Mouse (Mus musculus) adipocyte (in vitro differentiated cells): ENCODE data around the gene 2310007B03Rik.
A peak's percentile ranks its signal among the peaks of the same experiment; 100 is the strongest.

Source experiments
- DNase-seq: peaks from one replicate; pipeline ENCODE4 v3.0.0-alpha.2; 2016; ENCODE audit warnings: low spot score

2310007B03Rik gene

DNA sequence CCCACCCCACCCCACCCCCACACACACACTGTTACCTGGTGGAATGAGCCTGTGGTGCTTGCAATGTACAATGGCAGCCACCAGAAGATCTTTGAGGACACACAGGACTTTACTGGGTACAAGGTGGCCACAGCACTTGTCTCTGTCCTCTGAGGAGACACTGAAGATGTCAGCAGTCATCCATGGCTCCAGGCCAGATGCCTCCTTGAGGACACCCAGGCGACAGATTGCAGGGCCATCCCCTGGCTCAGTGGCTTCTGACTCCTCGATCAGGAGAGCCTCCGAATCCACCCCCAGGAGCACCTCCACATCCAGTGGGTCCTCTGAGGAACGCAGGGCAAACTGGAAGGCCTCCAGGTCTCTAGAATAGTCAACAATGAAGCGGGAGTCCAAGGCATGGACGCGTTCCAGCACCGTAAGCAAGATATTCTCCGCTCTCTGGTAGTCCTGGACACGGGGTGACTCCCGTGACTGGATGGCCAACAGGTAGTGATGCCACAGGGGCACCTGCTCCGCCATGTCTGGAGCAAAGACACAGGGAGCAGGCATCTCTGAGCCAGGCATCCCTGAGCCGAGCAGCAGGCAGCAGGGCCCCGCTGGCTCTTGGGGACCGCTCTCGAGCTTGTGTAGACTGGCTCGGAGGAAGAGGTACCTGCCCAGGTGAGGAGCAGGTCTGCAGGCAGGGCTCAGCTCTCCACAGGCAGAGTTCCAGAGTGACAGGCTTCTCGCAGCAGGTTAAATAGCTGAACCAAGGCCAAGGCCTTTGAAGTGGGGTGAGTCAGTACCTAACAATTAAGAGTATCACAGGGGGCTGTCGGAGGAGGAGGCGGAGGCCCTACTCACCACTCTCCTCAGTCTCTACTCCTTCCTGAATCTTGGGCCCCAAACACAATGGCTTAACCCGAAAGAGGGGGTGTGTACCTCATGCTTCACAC lies 915 bp downstream of the 2310007B03Rik start:
- DNase-seq = no peak

DNA sequence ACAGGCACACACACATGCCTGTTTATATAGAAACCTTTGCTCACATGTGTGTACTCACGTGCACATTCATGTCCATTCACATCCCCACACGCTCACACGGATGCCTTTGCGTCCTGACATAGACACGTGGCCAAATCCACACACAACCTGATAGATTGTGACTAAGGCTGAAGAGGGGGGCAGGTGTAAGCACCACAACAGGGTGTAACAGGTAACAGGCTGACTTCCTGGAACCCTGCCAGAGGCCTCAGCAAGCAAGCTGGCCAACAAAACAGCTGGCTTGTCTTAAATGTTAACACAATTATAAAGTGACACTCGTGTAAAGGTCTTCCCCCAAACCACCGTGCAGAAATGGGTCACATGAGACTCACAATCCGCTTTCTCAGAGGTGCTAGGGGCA lies 1.8 kb downstream of the 2310007B03Rik start:
- DNase-seq = no peak

DNA sequence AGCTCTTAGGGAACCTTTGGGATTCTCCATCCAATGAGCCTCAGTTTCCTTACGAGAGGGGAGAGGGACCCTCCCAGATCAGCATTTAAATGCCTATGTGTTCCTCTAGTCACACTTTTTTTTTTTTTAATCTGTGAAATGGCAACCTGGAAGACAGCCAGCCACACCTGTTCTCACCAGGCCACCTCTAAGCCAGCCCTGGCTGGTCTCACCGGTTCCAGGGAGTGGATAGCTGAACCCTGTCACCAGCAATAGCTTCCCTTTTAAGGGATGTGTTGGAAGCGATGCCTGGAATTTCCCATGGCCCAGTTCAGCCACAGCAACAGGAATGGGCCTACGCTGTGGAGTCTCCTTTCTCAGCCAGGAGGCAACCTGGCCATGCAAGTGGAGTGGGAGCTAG lies 3.2 kb downstream of the 2310007B03Rik start:
- DNase-seq = no peak

DNA sequence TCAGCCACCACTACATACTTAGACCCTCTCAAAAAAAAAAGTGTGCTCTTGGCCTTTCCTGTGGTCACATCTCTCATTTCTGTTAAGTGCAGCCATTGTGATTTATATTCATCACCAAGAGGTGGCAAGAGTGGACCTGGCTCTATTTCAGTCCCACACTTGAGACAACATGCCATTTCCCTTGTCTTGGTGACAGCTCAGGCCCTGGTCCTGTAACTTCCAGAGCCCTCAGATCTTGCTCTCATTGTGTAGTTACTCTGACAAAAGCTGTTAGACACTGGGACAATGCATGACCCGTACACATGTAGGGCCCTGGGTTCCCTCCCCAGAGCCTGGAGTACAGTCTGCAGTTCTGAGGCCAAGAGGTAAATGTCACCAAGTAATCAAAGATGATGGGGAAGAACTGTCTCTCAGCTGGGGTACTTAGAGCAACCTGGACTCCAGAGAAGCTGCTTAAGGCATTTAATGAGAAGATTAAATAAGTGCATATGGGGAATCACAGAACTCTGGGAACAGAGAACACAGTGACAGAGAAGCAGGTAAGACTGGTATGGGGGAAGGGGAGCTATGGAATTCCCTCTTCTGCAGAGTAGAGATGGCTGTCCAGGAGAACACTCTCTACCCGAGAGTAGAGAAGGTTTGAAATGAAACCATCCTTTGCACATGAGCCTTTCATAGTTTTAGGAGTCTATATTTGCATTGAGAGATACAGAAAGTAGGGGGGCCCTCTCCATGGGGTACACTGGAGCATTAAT lies 9.7 kb downstream of the 2310007B03Rik start:
- no peak for DNase-seq

DNA sequence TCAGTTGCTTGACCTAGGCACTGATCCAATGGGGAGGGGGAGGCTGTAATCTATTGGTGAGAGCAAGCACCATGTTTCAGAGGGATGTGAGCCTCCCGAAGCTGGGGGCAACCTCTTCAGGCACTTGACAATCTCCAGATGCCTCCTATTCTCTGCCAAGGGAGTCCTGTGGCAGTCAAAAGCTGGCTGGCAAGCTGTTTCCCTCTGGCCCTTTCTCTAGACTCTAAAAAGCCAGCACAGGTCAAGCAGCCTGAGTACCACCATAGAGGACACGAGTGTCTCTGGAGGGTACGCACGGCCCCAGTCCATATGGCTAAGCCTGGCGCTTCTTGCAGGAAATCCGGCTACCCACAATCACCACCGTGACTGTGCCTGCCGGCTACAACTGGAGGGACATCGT lies 16.6 kb downstream of the 2310007B03Rik start:
- no peak for DNase-seq

DNA sequence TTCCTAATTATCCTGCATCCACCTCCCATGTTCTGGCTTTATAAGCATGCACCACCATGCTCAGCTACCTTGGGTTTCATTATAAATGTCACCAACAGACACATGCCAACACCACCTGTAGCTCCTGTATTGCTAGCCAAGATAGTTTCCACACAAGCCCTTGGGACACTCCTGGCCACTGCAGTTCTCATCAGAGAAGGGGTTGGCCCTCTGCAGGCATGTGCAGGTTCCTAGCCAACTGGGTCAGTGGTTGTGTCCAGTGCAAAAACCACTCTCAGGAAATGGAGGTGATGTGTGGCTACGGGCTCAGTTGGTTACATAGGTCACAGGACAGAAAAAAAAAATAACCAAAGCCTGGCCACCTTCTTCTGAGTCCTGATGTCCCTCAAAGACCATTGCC lies 17.9 kb downstream of the 2310007B03Rik start:
- peak; percentile 52 for DNase-seq

DNA sequence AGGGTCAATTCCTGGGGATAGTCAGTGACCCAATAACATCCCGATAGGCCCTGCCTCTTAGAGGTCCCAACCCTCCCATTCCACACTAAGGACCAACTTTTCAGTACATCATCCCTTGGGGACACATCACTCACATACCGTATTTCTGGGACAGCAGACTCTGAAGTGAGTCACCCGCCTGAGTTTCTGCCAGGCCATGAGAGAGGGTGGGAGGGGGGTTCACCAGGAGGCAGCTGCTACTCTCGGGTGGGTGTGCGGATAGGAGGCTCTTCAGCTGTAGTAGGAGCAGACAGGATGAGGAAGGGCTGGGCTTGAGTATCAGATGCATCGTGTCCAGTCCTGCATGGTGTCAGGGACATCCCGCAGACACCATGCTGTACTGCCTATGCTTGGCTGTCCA lies 21.0 kb downstream of the 2310007B03Rik start:
- no peak for DNase-seq

DNA sequence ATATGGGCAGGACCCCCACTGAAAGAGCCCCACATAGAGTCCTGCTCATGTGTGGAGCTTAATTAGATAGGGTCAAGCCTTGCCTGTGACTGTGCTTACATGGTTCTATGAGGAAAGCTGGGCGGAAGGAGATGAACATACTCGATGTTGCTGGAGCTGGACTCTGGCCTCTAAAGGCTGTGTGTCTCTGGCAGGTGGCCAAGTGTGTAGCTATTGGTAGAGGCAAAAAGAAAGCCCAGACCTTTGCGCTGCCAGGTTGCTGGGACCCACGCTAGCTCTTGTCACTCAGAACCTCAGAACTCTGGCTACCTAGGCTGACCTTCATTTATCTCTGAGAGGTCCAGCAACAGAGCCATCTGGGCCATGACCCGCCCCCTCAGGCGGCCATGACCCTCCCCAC lies 22.2 kb downstream of the 2310007B03Rik start:
- no peak for DNase-seq

DNA sequence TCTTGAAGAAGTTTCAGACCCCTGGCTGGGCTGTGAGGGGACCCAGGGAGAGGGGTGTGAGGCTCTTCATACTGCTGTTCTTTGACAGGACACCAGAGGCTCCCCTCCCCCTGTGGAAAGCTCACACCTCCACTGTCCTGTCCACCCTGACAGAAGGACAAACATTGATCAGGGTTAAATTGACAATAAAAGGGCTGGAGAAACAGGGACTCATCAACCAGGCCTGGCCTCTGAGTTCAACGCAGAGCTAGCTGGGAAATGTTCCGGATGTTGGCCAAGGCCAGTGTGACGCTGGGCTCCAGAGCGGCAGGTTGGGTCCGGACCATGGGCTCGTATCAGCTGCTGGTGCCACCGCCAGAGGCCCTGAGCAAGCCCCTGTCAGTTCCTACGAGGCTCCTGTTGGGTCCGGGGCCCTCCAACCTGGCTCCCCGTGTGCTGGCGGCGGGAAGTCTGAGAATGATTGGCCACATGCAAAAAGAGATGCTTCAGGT lies 25.7 kb downstream of the 2310007B03Rik start, which contains the start of gene Agxt:
Gene Agxt, plus strand, starts transcription at position 205 of the 491 bp plus-strand sequence.
- no peak for DNase-seq

DNA sequence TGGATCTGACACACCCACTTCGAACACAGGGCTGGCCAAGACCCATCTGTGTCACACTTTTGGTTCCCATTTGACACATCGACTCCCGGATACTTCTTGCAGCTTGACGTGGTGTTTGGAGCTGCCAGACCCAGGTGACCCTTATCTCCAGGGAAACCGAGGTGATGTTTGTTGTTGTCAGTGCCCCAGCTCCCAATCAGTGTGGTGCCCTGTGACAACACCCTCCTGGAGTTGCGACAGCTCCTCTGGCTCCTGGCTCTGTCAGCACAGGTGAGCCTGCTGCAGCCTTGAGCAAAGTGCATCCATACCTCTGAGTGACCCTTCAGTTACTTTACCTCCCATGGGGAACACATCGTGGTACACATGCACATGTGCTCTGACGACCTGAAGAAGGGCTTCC lies 28.1 kb downstream of the 2310007B03Rik start:
- DNase-seq = no peak

DNA sequence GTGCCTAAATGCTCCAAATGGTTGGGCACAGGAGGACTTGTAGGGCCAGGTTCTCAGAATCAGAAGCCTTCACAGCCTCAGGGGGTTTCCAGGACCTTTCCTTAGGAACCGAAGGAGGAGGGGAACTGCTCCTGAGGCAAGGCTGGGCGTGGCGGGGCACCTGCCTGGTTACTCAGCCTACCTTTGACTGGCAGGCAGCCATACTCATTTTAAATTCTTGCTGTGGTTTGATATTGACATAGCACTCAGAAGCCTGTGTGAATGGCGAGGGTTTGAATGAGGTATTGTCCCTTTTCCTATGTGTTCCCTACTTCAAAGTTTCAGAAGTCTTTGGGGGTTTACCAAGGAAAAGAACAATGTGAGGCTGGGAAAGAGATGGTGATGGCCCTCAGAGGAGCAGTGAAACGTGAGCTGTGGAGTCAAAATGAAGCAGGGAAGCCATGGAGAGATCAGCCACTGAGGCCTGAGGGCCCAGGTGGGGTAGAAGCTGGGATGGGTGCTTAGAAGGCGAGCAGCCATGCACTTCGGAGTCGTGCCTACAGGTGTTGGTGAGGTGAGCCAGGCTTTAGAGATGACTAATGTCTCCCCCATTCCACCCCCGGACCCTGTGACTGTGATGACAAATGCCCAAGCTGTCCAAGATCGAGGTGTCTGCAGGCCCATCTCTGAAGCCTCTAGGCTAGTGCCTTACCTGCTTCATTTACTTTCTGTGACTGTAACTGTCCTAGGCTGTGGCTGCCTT lies 30.3 kb downstream of the 2310007B03Rik start:
- no peak for DNase-seq

DNA sequence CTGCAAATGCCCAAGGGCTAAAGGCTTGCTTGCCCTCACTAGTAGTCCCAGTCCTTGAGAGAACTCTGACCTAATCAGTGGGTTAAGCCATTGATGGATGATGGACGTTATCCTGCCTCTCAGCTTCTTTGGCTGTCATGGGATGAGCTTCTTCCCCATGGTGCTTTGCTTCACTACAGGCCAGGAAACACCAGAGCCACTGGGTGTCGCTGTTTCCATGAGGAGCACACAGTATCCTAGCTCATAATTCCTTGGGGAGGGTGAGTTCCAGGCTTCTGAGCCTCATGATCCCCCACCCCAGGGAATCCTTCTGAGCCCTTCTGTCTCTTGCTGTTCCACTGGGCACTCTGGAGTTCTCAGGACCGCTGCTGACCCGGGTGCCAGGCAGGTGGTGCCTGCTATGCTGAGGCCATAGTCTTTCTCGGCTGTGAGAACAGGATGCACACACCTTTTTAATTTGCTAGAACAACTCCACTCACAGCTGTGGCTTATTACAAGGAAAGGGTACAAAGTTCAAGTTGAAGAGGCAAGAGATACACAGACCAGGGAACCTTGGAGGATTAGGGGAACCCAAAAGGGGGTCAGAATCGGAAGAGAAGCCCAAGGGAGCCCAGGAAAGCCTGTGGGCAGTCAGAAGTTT lies 31.9 kb downstream of the 2310007B03Rik start:
- peak; percentile 65 for DNase-seq

DNA sequence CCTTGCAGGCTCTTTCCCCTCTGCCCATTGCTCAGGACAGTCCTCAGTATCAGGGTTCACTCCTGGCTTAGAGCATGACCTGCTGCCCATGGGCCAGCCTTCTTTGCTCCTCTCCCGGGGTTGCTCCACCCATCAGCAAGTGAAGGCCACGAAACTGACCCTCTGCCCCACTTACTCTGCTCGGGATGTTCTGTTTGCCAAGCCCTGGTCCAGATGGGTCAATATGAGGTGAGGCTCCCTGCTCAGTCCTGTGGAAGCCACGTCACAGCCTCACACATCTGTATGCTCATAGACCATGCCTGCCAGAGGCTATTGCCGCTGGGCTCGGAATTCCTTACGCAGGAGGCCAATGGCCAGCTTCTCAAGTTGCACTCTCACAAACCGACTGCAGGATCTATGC lies 32.5 kb downstream of the 2310007B03Rik start:
- DNase-seq = no peak

DNA sequence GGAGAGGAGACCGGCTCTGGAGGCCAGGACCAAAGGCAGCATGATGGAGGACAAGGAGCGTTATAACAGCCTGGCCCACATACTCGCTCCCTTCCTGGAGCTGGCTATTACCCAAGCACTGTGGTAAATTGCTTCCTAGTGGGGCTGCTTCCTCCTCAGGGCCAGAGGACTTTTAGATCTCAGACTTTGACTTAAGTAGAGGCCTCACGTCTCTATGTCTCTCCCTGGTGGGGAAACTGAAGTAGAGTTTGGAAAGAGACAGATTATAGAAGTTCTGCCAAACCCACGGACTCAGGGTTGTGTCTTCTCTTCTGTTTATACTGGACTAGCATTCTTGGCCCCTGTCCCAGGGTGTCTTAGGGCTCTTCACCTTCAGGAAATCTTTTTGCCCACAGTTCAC lies 35.5 kb downstream of the 2310007B03Rik start:
- DNase-seq = peak; percentile 59

DNA sequence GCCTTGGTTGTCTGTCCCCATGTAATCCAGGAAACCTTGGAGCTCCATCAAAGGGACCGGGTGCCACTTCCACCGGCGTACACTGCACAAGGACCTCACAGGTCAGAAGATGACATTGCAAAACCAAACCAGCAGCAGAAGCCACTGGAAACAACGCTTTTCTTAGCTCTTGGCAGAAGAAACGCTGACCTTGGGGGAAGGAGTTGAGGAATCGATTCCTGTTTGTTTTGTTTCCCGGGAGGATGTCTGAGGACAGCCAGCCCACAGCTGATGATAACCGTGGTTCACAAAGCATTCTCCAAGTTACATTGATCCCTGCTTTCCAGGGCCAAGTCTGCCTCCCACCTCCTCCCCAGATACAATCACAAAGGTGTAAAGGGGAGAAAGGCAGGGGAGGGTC lies 36.7 kb downstream of the 2310007B03Rik start:
- DNase-seq = peak; percentile 19

DNA sequence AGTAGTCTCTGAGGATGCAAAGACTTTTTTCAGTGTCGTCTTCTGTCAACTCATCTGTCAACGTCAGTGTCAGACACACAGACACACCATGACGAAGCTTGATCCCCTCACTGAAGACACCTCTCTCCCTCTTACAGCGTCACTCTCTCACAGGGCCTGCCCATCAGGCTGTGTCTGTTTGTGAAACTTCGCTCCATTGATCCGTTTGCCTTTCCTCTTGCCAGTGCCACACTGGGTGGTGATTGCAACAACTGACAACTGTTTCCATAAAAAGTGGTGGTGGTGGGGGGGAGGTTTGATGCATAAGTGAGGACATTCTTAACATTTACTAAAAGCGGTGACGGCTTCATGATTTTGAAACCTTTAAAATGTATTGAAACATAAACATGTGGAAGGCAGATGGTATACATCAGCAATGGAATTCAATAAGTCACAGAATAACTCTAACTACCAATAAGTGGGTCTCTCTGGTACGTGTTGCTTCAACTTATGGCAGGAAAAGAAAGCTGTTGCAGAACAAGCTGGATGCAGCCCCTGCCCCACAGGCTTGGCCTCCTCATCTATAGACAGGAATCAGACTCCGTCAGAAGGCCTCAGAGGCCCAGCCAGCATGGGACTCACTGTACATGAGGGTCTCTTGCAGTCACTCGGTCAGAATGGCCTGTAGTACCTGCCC lies 37.4 kb downstream of the 2310007B03Rik start:
- DNase-seq = no peak

DNA sequence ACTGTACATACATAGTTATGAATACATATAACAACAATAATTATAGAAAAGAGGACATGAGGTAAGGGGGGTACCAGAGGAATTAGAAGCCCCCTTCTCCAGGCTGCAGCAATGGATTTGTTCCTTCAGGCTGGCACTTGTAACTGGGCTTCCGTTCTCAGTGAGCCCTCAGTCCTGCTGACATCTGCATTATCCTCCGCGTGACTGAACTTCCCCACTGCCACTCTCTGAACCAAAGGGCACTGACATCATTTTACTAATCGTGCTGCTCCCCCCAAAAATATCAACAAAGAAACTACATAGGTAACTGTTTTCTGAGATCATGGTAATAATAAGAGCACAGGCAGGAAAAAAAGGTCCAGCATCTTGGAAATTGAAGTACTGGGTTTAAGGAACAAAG lies 41.9 kb downstream of the 2310007B03Rik start:
- no peak for DNase-seq

DNA sequence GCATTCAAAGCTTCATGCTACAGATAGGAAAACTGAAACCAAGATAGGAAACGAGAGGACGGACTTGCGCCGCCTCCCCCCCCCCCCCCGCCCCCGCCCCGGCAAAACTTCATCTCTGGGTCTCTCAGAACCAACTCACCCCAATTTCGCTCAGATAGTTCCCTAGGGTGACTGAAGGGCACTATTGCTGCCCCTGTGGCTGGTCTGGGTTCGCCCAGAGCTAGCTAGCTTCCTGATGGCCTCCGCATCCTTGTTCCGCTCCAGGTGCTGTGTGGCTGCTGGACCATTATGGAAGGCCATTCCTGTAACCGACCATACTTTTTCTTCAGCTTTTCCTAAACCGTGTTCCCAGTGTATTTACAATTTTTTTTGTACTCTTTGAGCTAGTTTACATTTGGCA lies 45.3 kb downstream of the 2310007B03Rik start:
- no peak for DNase-seq

DNA sequence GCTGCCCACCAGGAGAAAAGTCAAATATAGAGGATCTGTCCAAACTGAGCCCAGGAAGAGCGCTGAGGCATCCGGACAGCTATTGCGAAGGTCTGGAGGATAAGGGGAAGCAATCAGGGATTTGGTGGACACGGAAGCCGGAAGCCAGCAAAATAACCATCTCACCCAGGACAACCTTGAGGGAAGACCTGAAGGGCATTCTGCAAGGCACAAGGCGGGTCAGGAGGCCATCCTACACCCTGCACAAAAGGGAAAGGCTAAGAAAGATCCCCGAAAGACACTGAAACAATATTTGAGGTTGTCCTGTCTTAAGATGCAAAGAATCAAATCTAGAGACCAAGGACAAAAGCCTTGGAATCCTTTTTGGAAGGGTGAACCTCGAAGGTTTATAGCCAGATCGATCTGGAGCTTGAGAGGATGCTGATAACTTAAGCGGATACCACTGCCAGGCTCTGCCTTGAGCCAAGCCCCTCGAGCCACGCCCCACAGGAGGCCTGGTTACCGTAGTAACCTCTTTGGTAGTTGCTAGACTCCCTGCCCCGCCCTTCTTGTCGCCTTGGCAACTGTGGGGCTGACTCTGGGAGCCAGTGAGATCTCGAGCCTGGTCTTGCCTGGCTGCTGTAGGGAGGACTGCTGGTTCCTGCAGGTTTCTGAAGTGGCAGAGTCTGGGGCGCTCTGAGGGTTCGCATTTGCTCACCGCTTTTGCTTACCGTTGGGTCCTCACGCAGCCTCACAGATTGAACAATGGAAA lies 45.9 kb downstream of the 2310007B03Rik start:
- DNase-seq = no peak

DNA sequence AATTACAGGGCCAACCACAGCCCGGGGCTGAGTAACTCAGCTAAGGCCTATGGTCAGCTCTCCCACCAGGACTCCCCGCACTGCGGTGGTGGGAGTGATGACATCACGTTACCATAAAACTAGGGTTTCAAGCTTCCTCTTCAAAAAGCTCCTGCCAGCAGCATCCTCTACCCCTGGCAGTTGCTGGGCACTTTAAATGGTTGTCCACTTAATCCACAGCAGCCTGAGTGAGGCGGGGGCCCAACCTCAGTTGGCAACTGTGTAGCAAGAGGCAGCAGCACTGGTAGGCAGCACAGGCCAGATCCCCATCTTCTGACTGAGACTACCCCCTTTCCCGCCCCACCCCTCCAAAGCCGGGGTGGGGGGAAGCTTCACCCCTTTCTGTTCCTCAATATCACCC lies 58.0 kb downstream of the 2310007B03Rik start:
- no peak for DNase-seq
